Mouse (Mus musculus) megakaryocyte, embryonic 14.5 days (primary cell): ENCODE results near the gene Atp5g3. TPM values are rescaled to one million over a fixed set of nuclear protein-coding genes. Genes with fewer than 3 reads are reported as not detected.

Source experiments
- H3K27me3 ChIP-seq: replicated peaks from 2 replicates; pipeline ENCODE3; 2012; ENCODE audit warnings: inconsistent platforms
- H3K36me3 ChIP-seq: replicated peaks from 2 replicates; pipeline ENCODE3; 2012; ENCODE audit warnings: low read length, inconsistent platforms, mixed read lengths
- H3K4me1 ChIP-seq: 2 replicates; pipeline ENCODE4 v1.6.1; 2012; ENCODE audit warnings: inconsistent platforms
- H3K4me3 ChIP-seq: replicated peaks from 2 replicates; pipeline ENCODE3; 2012; ENCODE audit warnings: moderate library complexity, mild to moderate bottlenecking, inconsistent platforms
- H3K9me3 ChIP-seq: 2 replicates; pipeline ENCODE4 v1.6.1; 2012; ENCODE audit warnings: inconsistent platforms
- FLI1 ChIP-seq: IDR thresholded peaks from 2 replicates; pipeline ENCODE4 v1.6.1; 2012; ENCODE audit warnings: low read length, inconsistent platforms, mixed read lengths
- GATA1 ChIP-seq: IDR thresholded peaks from 3 replicates; pipeline ENCODE4 v1.6.1; 2012; ENCODE audit warnings: mixed read lengths, low read length, inconsistent platforms, borderline replicate concordance
- polyA plus RNA-seq: library from polyadenylated mRNA; stranded (reverse); fragments of >175 nt; gene quantifications from 2 replicates; pipeline ENCODE4 v1.2.3, GENCODE M21; 2012; ENCODE audit warnings: low replicate concordance; ENCODE audit not compliant: insufficient read depth

Atp5g3 gene
- polyA plus RNA-seq, 1 experiment: 1,553 TPM

- TF ChIP-seq FLI1 (no peak), GATA1 (no peak)
- Histone ChIP-seq H3K4me3 (no peak overlapping the region), H3K27me3 (no peaks in the 10 kb centered on the region), H3K4me1 (peaks cover 21% of the 10 kb centered on the region), H3K36me3 (peaks cover 24% of the 10 kb centered on the region), H3K9me3 (no peaks in the 10 kb centered on the region)
Measured at GRCm38 (mm10) chr2:73860046-73860624, 51.0 kb downstream of the Atp5g3 start.

Other genes with a start within 250 kb of the Atp5g3 start
- gene Chn1, start 136.0 kb downstream of the Atp5g3 start, polyA plus RNA-seq: 1.1 TPM in 1 of 2 replicates, not detected in the other
- gene Atf2, start 18.7 kb downstream of the Atp5g3 start, polyA plus RNA-seq: 3.1 and 3.2 TPM in 2 replicates